Mouse (Mus musculus) cerebral cortex, adult 2 months (tissue): ENCODE data around the gene Podxl.

ENCODE experiments used
- WGBS: fragments of 180-500 bp; shearing (Covaris S2); methylation state at CpG from one replicate; pipeline ENCODE4 v1.1.7; 2018; 5-methylcytosine and 5-hydroxymethylcytosine counted together

The Podxl gene

GRCm38 (mm10) chr6:31567200-31567599, 3.4 kb upstream of the Podxl start:
- 24% methylated on average over 7 of the region's 7 CpGs for WGBS

GRCm38 (mm10) chr6:31564901-31565391, 1.2 kb upstream of the Podxl start:
- 27% methylated on average over 17 of the region's 17 CpGs for WGBS

- 3% methylated on average over 18 of the region's 18 CpGs for WGBS
Observed at GRCm38 (mm10) chr6:31564182-31564531, 376 bp upstream of the Podxl start.

DNA sequence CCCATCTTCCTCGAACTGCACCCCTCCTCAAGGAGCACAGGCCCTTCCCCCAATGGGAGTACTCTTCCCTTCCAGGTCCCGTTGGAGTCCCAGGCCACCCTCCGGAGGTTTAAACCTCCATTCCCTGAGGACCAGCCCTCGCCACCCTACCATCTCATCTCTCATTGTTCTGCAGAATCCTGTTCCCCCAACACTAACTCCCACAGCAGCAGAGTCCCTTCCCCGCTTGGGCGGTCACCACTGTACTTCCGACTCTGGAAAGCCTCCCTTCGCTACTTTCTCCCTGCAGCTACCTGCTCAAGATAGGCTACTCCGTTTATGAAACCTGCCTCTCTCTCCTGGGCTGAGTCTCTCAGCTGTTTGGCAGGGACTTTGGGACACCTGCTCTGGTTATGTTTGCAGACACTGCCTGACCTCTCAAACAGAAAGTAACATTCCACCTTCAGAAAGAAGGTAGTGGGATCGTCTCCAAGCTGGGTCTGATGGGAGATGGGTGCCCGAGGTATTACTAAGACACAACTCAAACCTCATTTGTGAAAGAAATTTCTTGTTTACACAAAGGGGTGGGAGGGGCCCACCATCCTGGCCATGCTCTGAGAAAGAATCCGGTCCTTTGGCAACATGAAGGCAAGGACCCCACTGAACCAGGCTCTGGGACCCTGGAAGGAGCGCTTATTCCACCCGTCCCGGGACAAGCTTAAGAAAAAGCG, 1.3 kb downstream of the Podxl start:
- WGBS: 32% methylated on average over 16 of the region's 16 CpGs

DNA sequence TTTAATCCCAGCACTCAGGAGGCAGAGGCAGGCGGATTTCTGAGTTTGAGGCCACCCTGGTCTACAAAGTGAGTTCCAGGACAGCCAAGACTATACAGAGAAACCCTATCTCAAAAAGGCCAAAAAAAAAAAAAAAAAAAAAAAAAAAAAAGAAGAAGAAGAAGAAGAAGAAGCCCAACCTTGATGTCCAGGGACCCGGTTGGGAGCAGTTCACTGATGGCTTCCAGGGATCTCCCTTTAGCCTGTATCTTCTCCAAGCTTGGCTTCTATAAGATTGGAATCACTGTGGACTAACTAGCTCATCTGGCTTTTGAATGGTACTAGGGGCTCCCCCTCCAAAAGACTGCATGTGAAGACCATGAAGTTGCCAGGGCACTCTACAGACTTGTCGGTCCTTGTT, 1.8 kb downstream of the Podxl start:
- WGBS: 70% methylated on average over 3 of the region's 3 CpGs

DNA sequence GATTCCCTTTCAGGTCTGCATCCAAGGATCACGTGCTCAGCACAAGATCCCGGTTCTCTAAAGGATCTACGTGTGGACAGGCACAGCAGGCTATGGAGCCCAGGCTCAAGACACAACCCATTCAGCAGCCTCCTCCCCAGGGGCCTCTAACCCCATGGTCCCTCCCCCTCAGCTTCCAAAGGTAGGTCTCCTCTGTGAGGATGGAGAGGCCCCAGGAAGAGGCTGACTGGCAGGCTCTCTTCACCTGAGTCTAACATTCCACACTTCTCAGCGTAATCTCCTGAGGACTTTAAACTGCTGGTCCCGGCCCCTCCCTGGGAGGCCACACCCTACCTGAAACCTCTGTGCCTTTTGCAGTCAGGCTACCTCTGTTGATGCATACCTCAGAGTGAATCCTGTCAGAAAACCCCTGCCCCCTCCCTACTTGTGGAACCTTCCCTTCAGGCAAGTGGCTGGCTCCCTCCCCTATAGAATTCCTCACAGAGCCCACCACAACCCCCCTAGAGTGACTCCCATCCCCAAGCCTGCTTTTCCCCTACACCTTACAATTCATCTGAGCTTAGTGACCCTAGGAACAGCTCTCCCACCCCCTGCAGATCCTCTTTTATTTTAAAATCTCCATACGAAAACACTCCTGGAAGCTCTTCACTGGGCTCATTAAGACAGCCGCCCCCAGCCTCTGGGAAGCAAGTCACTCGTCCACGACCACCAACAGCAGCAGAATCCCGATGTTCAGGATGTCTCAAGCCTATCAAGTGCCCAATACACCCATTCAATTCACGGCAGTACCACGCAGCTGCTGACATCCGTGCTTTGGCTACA, 3.4 kb downstream of the Podxl start:
- WGBS: 57% methylated on average over 13 of the region's 13 CpGs

GRCm38 (mm10) chr6:31556460-31557100, 7.2 kb downstream of the Podxl start:
- WGBS: 91% methylated on average over 7 of the region's 7 CpGs

GRCm38 (mm10) chr6:31550876-31551532, 12.8 kb downstream of the Podxl start:
- WGBS: 70% methylated on average over 22 of the region's 22 CpGs

DNA sequence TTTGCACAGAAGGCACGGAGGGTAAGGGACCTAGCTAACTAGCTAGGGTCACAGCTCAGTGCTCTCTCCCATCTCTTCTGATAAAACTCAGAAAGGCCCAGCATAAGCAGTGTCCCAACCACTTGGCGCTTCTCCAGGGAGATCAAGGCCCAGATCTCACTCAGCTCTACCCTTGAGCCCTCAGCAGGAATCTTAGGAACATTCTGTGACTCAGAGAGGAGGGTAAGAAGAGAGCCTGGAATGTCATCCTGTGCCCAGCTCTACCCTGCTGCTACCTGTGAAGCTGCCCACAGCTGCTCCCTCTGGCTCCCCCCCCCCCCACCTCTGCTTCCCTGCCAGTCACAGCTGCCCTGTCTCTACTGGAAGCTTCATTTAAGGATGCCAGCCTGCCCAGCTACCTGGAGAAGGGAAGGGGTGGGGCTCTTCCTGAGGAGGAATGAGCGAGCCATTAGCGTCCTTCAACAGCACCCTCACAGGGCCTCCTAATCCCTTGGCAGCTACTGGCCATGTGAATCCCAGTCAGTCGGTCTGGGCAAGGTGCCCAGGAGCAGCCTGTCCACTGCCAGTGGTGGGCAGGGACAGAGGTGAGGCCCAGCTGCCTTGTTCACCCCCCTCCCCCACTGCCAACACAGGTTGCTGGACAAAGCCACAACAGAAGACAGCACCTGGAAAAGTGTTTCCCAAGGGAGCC, 14.3 kb downstream of the Podxl start:
- 53% methylated on average over 5 of the region's 5 CpGs for WGBS

DNA sequence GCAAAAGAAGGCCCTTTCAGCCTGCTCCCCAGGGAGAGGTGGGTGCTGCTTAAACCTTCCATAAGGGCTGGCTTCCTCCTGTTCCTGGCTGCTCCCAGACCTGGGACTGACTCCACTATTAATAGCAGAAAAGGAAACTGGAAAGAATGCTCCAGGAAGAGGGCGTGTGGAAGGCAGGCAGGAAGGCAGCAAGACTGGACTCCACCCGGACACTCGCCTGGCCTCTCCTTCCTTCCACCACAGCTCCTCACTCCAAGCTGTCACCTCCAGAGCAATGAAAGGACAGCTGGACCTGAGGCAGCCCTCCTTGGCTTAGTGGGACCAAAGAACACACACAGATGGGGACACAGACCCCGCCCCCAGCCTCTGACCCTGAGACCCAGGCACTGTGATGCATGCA, 19.5 kb downstream of the Podxl start:
- WGBS: 77% methylated on average over 4 of the region's 4 CpGs

DNA sequence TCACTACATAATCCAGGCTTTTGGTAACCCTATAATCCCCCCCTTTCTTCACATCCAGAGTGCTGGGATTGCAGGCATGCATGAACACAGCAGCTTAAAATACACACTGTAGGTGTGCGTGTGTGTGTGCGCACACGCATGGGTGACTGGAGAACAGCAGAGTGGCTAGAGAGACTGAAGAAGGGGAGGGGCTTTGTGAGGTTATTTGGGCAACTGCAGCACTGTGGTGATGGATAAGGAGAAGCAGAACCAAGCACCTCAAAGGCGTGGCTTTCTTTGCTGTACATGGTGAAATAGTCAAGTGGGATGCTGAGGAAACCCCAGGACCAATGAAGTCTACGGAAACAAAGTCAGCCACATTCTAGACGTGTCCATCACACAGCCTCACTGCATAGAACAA, 23.8 kb downstream of the Podxl start:
- 83% methylated on average over 6 of the region's 6 CpGs for WGBS

DNA sequence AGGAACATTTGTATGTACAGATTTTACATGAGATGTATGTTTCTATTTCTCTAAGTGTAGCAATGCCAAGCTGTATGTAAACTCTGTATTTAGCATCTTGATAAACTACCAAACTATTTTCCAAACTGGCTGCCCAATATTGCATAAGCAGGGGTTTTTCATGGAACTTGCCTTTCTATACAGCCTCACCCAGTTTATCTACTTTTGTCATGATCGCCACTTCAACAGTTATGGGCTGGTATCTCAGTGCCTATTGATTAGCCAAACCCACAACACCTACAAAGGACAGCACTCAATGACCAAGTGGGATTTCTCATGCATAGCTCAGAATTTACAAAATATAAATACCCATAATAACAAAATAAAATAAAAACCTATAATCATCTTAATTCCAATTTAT, 25.7 kb downstream of the Podxl start:
- 96% methylated on average over 1 of the region's 1 CpGs for WGBS

- 76% methylated on average over 4 of the region's 4 CpGs for WGBS
Observed at GRCm38 (mm10) chr6:31537193-31537592, 26.6 kb downstream of the Podxl start.

- WGBS: 87% methylated on average over 5 of the region's 5 CpGs
Observed at GRCm38 (mm10) chr6:31534705-31535104, 29.1 kb downstream of the Podxl start.

GRCm38 (mm10) chr6:31531880-31532279, 31.9 kb downstream of the Podxl start:
- 80% methylated on average over 3 of the region's 3 CpGs for WGBS

DNA sequence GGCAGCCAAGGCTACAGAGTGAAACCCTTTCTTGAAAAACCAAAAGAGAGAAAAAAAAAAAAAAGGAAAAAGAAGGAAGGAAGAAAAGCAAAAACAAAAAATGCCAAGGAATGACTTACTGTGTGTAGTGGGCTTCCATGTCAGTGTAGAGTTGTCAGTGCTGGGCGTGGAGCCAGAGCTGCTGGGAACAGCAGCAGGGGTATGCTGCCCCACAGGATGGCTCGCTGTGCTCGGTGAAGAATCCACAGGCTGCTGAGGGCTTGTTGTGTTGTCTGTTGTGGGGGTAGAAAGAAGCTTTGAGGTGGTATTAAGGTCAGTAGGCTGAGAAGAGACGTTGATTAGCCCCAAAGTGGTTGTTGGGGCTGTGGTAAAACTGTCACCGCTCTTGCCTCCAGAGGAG, 35.4 kb downstream of the Podxl start:
- 81% methylated on average over 5 of the region's 5 CpGs for WGBS

DNA sequence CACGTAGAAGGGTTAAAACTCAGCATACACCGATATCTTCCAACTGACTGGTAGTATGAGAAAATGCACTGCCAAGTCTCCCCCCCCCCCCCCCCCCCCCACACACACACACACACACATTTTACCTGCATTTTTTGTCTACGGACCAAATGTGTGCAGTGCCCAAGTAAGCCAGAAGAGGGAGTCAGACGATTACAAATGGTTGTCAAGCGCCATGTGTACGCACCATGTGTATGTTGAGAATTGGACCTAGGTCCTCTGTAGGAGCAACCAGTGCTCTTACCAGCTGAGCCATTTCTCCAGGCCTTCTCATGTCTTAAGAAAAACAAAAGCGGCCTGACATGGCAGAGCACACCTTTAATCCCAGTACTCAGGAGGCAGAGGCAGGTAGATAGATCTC, 35.9 kb downstream of the Podxl start:
- WGBS: 58% methylated on average over 7 of the region's 7 CpGs

DNA sequence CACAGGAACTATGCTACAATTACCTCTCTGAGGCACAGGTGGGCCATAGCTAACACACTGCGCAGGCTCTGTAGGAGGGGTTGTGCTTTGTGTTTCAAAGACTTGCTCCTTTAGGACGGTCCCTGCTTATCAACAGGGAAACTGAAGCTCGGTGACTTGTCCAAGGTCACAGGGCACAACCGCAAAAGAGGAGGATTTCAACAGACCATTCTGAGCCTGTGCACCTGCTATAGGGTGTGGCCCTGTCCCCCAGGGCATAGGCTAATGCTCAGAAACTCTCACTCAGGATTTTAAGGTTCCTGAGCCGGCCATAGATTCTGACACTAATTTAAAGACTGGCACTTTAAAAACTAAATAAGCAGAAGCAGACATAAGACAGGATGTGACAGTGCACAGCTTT, 36.9 kb downstream of the Podxl start:
- WGBS: 96% methylated on average over 5 of the region's 5 CpGs

GRCm38 (mm10) chr6:31525231-31525900, 38.4 kb downstream of the Podxl start:
- 57% methylated on average over 6 of the region's 6 CpGs for WGBS

DNA sequence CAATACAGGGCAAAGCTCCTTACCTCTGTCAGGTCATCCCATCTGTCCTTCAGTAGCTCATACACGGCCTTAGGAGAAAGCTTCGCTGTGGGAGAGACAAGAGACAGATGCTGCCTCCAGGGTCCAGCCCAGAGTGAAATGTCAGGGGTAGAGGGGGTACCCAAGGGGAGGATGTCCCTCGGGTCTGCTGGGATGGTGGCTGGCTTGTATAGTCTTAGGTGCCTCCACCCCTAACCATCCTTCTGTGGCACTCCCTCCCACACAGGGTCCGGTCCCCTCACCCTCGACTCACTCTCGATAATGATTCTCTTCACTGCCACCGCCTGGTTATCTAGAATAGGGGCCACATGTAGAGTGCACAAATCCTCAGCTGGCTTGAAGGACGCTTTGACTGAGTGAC, 39.1 kb downstream of the Podxl start:
- 83% methylated on average over 8 of the region's 8 CpGs for WGBS

DNA sequence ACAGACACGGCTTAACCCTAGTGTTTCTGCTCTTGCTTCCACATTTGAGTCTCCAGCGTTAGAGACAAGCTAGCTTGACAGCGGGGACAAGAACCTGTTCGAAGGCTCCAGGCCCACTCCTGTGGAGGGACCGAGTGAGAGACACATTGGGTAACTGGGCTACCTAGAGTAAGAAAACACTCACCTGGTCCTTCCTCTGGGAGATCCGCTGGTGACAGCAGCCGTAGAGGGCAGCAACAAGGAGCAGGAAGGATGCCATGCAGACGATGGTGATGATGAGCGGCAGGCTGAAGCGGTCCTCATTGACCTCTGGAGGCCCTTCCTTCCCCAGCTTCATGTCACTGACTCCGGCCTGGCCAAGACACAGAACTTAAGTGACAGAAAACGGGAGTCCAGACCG, 39.7 kb downstream of the Podxl start:
- WGBS: 93% methylated on average over 13 of the region's 13 CpGs
